Mouse (Mus musculus) limb, embryonic 15.5 days (tissue): ENCODE data around the gene Mylk. TPM values are rescaled to one million over a fixed set of nuclear protein-coding genes. Genes with fewer than 3 reads are reported as not detected.

Experiments used
- ATAC-seq: fragments of 200-750 bp; cut with Nextera tagmentation; 2 replicates; pipeline ENCODE4 v1.8.0; 2017; ENCODE audit warnings: low read depth, moderate TSS enrichment; ENCODE audit not compliant: insufficient number of reproducible peaks, low FRiP score, low TSS enrichment
- H3K27ac ChIP-seq: fragments of 300-500 bp; sonication (generic); 2 replicates; pipeline ENCODE4 v1.5.1; 2015; ENCODE audit warnings: moderate library complexity, mild to moderate bottlenecking, inconsistent platforms
- H3K27me3 ChIP-seq: fragments of 300-500 bp; sonication (generic); 2 replicates; pipeline ENCODE4 v1.6.1; 2015; ENCODE audit warnings: inconsistent platforms
- H3K36me3 ChIP-seq: fragments of 300-500 bp; sonication (generic); 2 replicates; pipeline ENCODE4 v1.6.1; 2015; ENCODE audit warnings: inconsistent platforms
- H3K4me1 ChIP-seq: fragments of 300-500 bp; sonication (generic); 2 replicates; pipeline ENCODE4 v1.6.1; 2015; ENCODE audit warnings: inconsistent platforms
- H3K4me2 ChIP-seq: fragments of 300-500 bp; sonication (generic); 2 replicates; pipeline ENCODE4 v1.6.1; 2015; ENCODE audit warnings: mild to moderate bottlenecking, inconsistent platforms
- H3K4me3 ChIP-seq: fragments of 300-500 bp; sonication (generic); 2 replicates; pipeline ENCODE4 v1.5.1; 2015; ENCODE audit warnings: mild to moderate bottlenecking, inconsistent platforms
- H3K9ac ChIP-seq: fragments of 300-500 bp; sonication (generic); 2 replicates; pipeline ENCODE4 v1.6.1; 2015; ENCODE audit warnings: inconsistent platforms
- H3K9me3 ChIP-seq: fragments of 300-500 bp; sonication (generic); 2 replicates; pipeline ENCODE4 v1.6.1; 2016; ENCODE audit warnings: inconsistent platforms
- WGBS: fragments of 180-500 bp; shearing (Covaris S2); methylation state at CpG from one replicate; pipeline ENCODE4 v1.1.7; 2015; 5-methylcytosine and 5-hydroxymethylcytosine counted together
- polyA plus RNA-seq: library from polyadenylated mRNA; unstranded; fragments of >200 nt; fragmentation: Nextera tagmentation; extraction: Ambion mirVana; gene quantifications from 2 replicates; pipeline ENCODE4 v1.2.1, GENCODE M21; 2015

Gene Mylk
- polyA plus RNA-seq, 1 experiment from 2014 or later, result 13.7 TPM

GRCm38 (mm10) chr16:34857631-34858030 is 112.6 kb downstream of the Mylk start:
- Histone ChIP-seq H3K27me3 (peaks cover 22% of the 10 kb centered on the region; the same call in 1 of the 2 replicates), H3K9ac (no peak overlapping the region), H3K9me3 (no peaks in the 10 kb centered on the region), H3K4me3 (no peak overlapping the region), H3K4me2 (no peak overlapping the region), H3K36me3 (no peaks in the 10 kb centered on the region), H3K4me1 (peaks cover 15% of the 10 kb centered on the region), H3K27ac (no peak overlapping the region)
- 70% methylated on average over 5 of the region's 5 CpGs for WGBS
- no peak for ATAC-seq

GRCm38 (mm10) chr16:34860761-34861160 is 115.8 kb downstream of the Mylk start:
- H3K36me3 ChIP-seq, result no peaks in the 10 kb centered on the region
- peaks cover 8% of the 10 kb centered on the region; the same call in 1 of the 2 replicates for H3K4me1 ChIP-seq
- WGBS, result 80% methylated on average over 3 of the region's 3 CpGs
- H3K27me3 ChIP-seq, result peaks cover 6% of the 10 kb centered on the region; the same call in 1 of the 2 replicates
- H3K4me2 ChIP-seq, result no peak overlapping the region
- H3K9ac ChIP-seq, result no peak overlapping the region
- H3K4me3 ChIP-seq, result no peak overlapping the region
- H3K9me3 ChIP-seq, result no peaks in the 10 kb centered on the region
- ATAC-seq, result no peak
- H3K27ac ChIP-seq, result no peak overlapping the region

GRCm38 (mm10) chr16:34861744-34862365 is 116.8 kb downstream of the Mylk start:
- Histone ChIP-seq H3K36me3 (no peaks in the 10 kb centered on the region), H3K9me3 (no peaks in the 10 kb centered on the region), H3K9ac (no peak overlapping the region), H3K4me2 (no peak overlapping the region), H3K4me1 (no peaks in the 10 kb centered on the region), H3K27me3 (0 out of 2 replicates have a peak, but pooled peaks cover 6% of the 10 kb centered on the region), H3K27ac (no peak overlapping the region), H3K4me3 (no peak overlapping the region)
- WGBS, result 67% methylated on average over 10 of the region's 10 CpGs
- no peak for ATAC-seq

GRCm38 (mm10) chr16:34865373-34865772 is 120.4 kb downstream of the Mylk start:
- Histone ChIP-seq H3K9ac (no peak overlapping the region), H3K4me2 (no peak overlapping the region), H3K27me3 (no peaks in the 10 kb centered on the region), H3K27ac (no peak overlapping the region), H3K4me3 (no peak overlapping the region), H3K4me1 (no peaks in the 10 kb centered on the region), H3K9me3 (no peaks in the 10 kb centered on the region), H3K36me3 (no peaks in the 10 kb centered on the region)
- no peak for ATAC-seq
- 81% methylated on average over 4 of the region's 4 CpGs for WGBS

GRCm38 (mm10) chr16:34867217-34867616 is 122.2 kb downstream of the Mylk start:
- Histone ChIP-seq H3K9ac (no peak overlapping the region), H3K36me3 (no peaks in the 10 kb centered on the region), H3K4me2 (no peak overlapping the region), H3K4me1 (no peaks in the 10 kb centered on the region), H3K27ac (no peak overlapping the region), H3K27me3 (no peaks in the 10 kb centered on the region), H3K4me3 (no peak overlapping the region), H3K9me3 (no peaks in the 10 kb centered on the region)
- 93% methylated on average over 2 of the region's 2 CpGs for WGBS
- no peak for ATAC-seq

GRCm38 (mm10) chr16:34880031-34880778 is 135.2 kb downstream of the Mylk start:
- WGBS, result 74% methylated on average over 18 of the region's 18 CpGs
- H3K4me3 ChIP-seq, result no peak overlapping the region
- H3K27ac ChIP-seq, result no peak overlapping the region
- H3K4me1 ChIP-seq, result no peaks in the 10 kb centered on the region
- ATAC-seq, result no peak
- H3K9ac ChIP-seq, result no peak overlapping the region
- H3K36me3 ChIP-seq, result no peaks in the 10 kb centered on the region
- no peaks in the 10 kb centered on the region for H3K9me3 ChIP-seq
- H3K27me3 ChIP-seq, result no peaks in the 10 kb centered on the region
- H3K4me2 ChIP-seq, result no peak overlapping the region

- no peaks in the 10 kb centered on the region for H3K4me1 ChIP-seq
- no peaks in the 10 kb centered on the region for H3K27me3 ChIP-seq
- no peaks in the 10 kb centered on the region for H3K36me3 ChIP-seq
- WGBS, result 75% methylated on average over 4 of the region's 4 CpGs
- no peak for ATAC-seq
- no peak overlapping the region for H3K4me3 ChIP-seq
- no peak overlapping the region for H3K27ac ChIP-seq
- H3K4me2 ChIP-seq, result no peak overlapping the region
- H3K9me3 ChIP-seq, result no peaks in the 10 kb centered on the region
- no peak overlapping the region for H3K9ac ChIP-seq
These were observed 135.8 kb downstream of the Mylk start for GRCm38 (mm10) chr16:34880815-34881214.

GRCm38 (mm10) chr16:34887037-34887436 is 142.0 kb downstream of the Mylk start:
- Histone ChIP-seq H3K4me1 (no peaks in the 10 kb centered on the region), H3K36me3 (no peaks in the 10 kb centered on the region), H3K4me3 (no peak overlapping the region), H3K27me3 (no peaks in the 10 kb centered on the region), H3K9ac (no peak overlapping the region), H3K27ac (no peak overlapping the region), H3K4me2 (no peak overlapping the region), H3K9me3 (no peaks in the 10 kb centered on the region)
- 91% methylated on average over 1 of the region's 1 CpGs for WGBS
- no peak for ATAC-seq

GRCm38 (mm10) chr16:34894016-34894415 is 149.0 kb downstream of the Mylk start:
- no peak overlapping the region for H3K4me2 ChIP-seq
- H3K27ac ChIP-seq, result no peak overlapping the region
- no peak overlapping the region for H3K4me3 ChIP-seq
- H3K4me1 ChIP-seq, result peaks cover 11% of the 10 kb centered on the region
- no peak for ATAC-seq
- no peaks in the 10 kb centered on the region for H3K27me3 ChIP-seq
- 82% methylated on average over 3 of the region's 3 CpGs for WGBS
- no peak overlapping the region for H3K9ac ChIP-seq
- H3K9me3 ChIP-seq, result no peaks in the 10 kb centered on the region
- H3K36me3 ChIP-seq, result no peaks in the 10 kb centered on the region

- H3K9me3 ChIP-seq, result no peaks in the 10 kb centered on the region
- H3K36me3 ChIP-seq, result no peaks in the 10 kb centered on the region
- no peak overlapping the region for H3K27ac ChIP-seq
- no peak overlapping the region for H3K4me3 ChIP-seq
- H3K9ac ChIP-seq, result no peak overlapping the region
- peaks cover 25% of the 10 kb centered on the region for H3K4me1 ChIP-seq
- H3K4me2 ChIP-seq, result no peak overlapping the region
- 0 out of 2 replicates have a peak, but pooled peaks cover 4% of the 10 kb centered on the region for H3K27me3 ChIP-seq
- WGBS, result 69% methylated on average over 10 of the region's 10 CpGs
- no peak for ATAC-seq
These were observed 150.9 kb downstream of the Mylk start for GRCm38 (mm10) chr16:34895916-34896315.

- no peak for ATAC-seq
These were observed 152.0 kb downstream of the Mylk start for GRCm38 (mm10) chr16:34896996-34897395.

GRCm38 (mm10) chr16:34898057-34898789 is 153.2 kb downstream of the Mylk start:
- 40% methylated on average over 7 of the region's 7 CpGs for WGBS
- H3K4me3 ChIP-seq, result no peak overlapping the region
- no peaks in the 10 kb centered on the region for H3K9me3 ChIP-seq
- peaks cover 7% of the 10 kb centered on the region; the same call in 1 of the 2 replicates for H3K27me3 ChIP-seq
- peak overlapping the region; percentile 48 for H3K27ac ChIP-seq
- ATAC-seq, result peak; percentile 9; the same call in 1 of the 2 replicates
- H3K4me1 ChIP-seq, result peaks cover 29% of the 10 kb centered on the region
- H3K36me3 ChIP-seq, result no peaks in the 10 kb centered on the region
- H3K9ac ChIP-seq, result no peak overlapping the region
- no peak overlapping the region for H3K4me2 ChIP-seq

More at GRCm38 (mm10) chr16:34896996-34897395, 152.0 kb downstream of the Mylk start:
- WGBS, result 77% methylated on average over 3 of the region's 3 CpGs
- Histone ChIP-seq H3K27ac (no peak overlapping the region), H3K4me3 (no peak overlapping the region), H3K36me3 (no peaks in the 10 kb centered on the region), H3K27me3 (peaks cover 7% of the 10 kb centered on the region; the same call in 1 of the 2 replicates), H3K9me3 (no peaks in the 10 kb centered on the region), H3K4me2 (no peak overlapping the region), H3K9ac (no peak overlapping the region), H3K4me1 (peaks cover 28% of the 10 kb centered on the region)
